Mouse (Mus musculus) small intestine, adult 2 months (tissue): ENCODE data around the gene Pdss2.

Experiments used
- CTCF ChIP-seq: fragments of 200-500 bp; IDR thresholded peaks from 2 replicates; pipeline ENCODE4 v1.5.1; 2012; ENCODE audit warnings: low read depth, mild to moderate bottlenecking, control low read depth, inconsistent platforms, low read length, moderate library complexity, mixed read lengths; ENCODE audit not compliant: insufficient replicate concordance, insufficient read length; ENCODE audit errors: extremely low read depth
- POLR2A ChIP-seq: fragments of 200-500 bp; IDR thresholded peaks from 2 replicates; pipeline ENCODE4 v1.6.1; 2012; ENCODE audit warnings: low read depth, mild to moderate bottlenecking, control low read depth, inconsistent platforms, low read length, moderate library complexity

- no peak for TF ChIP-seq POLR2A
- no peak for TF ChIP-seq CTCF
These were observed 70.0 kb downstream of the Pdss2 start for GRCm38 (mm10) chr10:43291333-43291736.
